Mouse (Mus musculus) urinary bladder, adult 18-20 months (tissue): ENCODE data around the gene Nars2.
A peak's percentile ranks its signal among the peaks of the same experiment; 100 is the strongest.

Experiments used
- DNase-seq, 2 experiments: peaks; one replicate each; pipeline ENCODE4 v3.0.0; 2022; ENCODE audit warnings: low spot score in 2 of 2, mixed read lengths in 2 of 2

Nars2 gene

GRCm38 (mm10) chr7:97072061-97072460 lies 120.8 kb downstream of the Nars2 start:
- no peak for DNase-seq

GRCm38 (mm10) chr7:97074974-97075373 lies 123.7 kb downstream of the Nars2 start:
- DNase-seq, result no peak

GRCm38 (mm10) chr7:97076977-97077376 lies 125.7 kb downstream of the Nars2 start:
- DNase-seq, result no peak

GRCm38 (mm10) chr7:97078685-97079084 lies 127.4 kb downstream of the Nars2 start:
- DNase-seq, result no peak

- no peak for DNase-seq
These were observed 127.8 kb downstream of the Nars2 start for GRCm38 (mm10) chr7:97079145-97079544.

GRCm38 (mm10) chr7:97079651-97080365 lies 128.5 kb downstream of the Nars2 start:
- no peak for DNase-seq

GRCm38 (mm10) chr7:97080621-97081241 lies 129.4 kb downstream of the Nars2 start:
- DNase-seq, result no peak

GRCm38 (mm10) chr7:97081242-97081958 lies 130.1 kb downstream of the Nars2 start, which contains the start of gene Gab2:
Gab2 (plus strand) TSS chr7:97081586.
- DNase-seq, result peak; percentile 45 to 69

- no peak for DNase-seq
These were observed 130.6 kb downstream of the Nars2 start for GRCm38 (mm10) chr7:97081959-97082218.

GRCm38 (mm10) chr7:97082219-97083101 lies 131.2 kb downstream of the Nars2 start:
- peak; percentile 37 to 71 for DNase-seq

- peak in 1 of 2 experiments; percentile 30 for DNase-seq
These were observed 132.3 kb downstream of the Nars2 start for GRCm38 (mm10) chr7:97083579-97083978.

- peak in 1 of 2 experiments; percentile 27 for DNase-seq
These were observed 132.9 kb downstream of the Nars2 start for GRCm38 (mm10) chr7:97084181-97084580.

GRCm38 (mm10) chr7:97085291-97085690 lies 134.0 kb downstream of the Nars2 start:
- no peak for DNase-seq

GRCm38 (mm10) chr7:97094241-97094640 lies 142.9 kb downstream of the Nars2 start:
- DNase-seq, result no peak

- no peak for DNase-seq
These were observed 156.8 kb downstream of the Nars2 start for GRCm38 (mm10) chr7:97108119-97108518.
